Mouse (Mus musculus) C2C12 (cell line): Measurements from ENCODE around the gene Cfb.

ENCODE experiments used
- CEBPB ChIP-seq: IDR thresholded peaks from one replicate; pipeline ENCODE4 v1.6.1; 2011; ENCODE audit warnings: low read depth, mild to moderate bottlenecking, control low read depth, moderate library complexity
- CTCF ChIP-seq: IDR thresholded peaks from one replicate; pipeline ENCODE4 v1.5.1; 2011; ENCODE audit not compliant: control insufficient read depth, insufficient read depth, insufficient read length
- FOSL1 ChIP-seq: IDR thresholded peaks from one replicate; pipeline ENCODE4 v1.8.0; 2011; ENCODE audit warnings: mild to moderate bottlenecking, low read length; ENCODE audit not compliant: poor library complexity, insufficient read depth, severe bottlenecking
- MAX ChIP-seq: IDR thresholded peaks from one replicate; pipeline ENCODE4 v1.6.1; 2011; ENCODE audit warnings: mild to moderate bottlenecking, control low read depth
- MYOD1 ChIP-seq: IDR thresholded peaks from one replicate; pipeline ENCODE4 v1.6.1; 2011; ENCODE audit warnings: low read depth; ENCODE audit not compliant: control insufficient read depth, insufficient read length
- MYOG ChIP-seq: IDR thresholded peaks from one replicate; pipeline ENCODE4 v1.6.1; 2011; ENCODE audit not compliant: control insufficient read depth, insufficient read length; ENCODE audit errors: extremely low read depth
- USF1 ChIP-seq: IDR thresholded peaks from one replicate; pipeline ENCODE4 v1.6.1; 2011; ENCODE audit warnings: low read depth, mild to moderate bottlenecking, control low read depth, moderate library complexity

DNA sequence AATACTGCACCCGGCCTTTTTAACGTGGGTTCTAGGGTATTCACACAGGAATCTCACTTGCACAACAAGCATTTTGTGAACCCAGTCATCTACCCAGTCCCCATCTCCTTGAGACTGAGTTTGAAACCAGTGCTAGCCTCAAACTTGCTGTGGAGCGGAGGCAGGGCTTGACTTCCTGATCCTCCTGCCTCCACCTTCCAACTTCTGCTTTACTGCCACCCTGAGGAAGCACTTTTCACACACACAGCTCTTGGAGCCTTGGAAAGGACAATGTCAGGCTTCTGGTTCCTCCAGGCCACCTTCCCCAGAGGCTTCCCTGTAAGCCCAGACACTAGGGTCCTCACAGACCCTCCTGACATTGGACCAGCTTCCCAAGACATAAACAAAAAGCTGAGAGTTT is 21.0 kb upstream of the Cfb start:
- TF ChIP-seq CTCF (no peak), USF1 (no peak), MAX (no peak), MYOG (no peak), MYOD1 (no peak), FOSL1 (no peak), CEBPB (no peak)
